Mouse (Mus musculus): ENCODE data around the gene Il16. TPM values are rescaled to one million over a fixed set of nuclear protein-coding genes. Genes with fewer than 3 reads are reported as not detected.

Gene Il16
- polyA plus RNA-seq, 2 experiments, result 5.8 to 6.6 TPM

DNA sequence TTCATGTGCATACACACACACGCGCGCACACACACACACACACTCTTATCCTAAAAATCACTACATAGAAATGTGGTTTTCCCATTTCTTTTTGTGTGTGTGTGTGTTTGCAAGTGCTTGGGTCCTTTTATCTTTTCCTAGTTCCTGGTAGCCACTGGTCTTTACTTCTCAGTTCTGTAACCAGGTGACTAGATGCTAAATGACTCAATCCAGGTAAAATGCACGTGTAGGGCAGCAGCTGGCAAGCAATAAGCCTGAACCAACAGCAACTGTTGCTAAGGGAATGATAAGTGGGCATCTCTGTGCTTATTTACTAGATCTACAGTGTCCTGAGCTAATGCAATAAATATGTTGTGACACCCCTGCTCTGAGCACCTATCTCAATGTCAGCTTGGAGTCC lies 118.2 kb downstream of the Il16 start:
- Histone ChIP-seq H3K36me3 (ENCODE audit: control insufficient read depth, insufficient read depth, low read length) (no peaks in the 10 kb centered on the region), H3K4me2 (replicated peaks; ENCODE audit: low read depth, low read length, severe bottlenecking) (no peak overlapping the region), H3K27ac (replicated peaks; ENCODE audit: low read depth, low read length) (no peak overlapping the region), H3K9me3 (ENCODE audit: control insufficient read depth, low read length) (no peaks in the 10 kb centered on the region), H3K27me3 (ENCODE audit: control insufficient read depth, insufficient read depth, low read length) (no peaks in the 10 kb centered on the region), H3K4me1 (ENCODE audit: control insufficient read depth, insufficient read depth, low read length) (peaks cover 5% of the 10 kb centered on the region), H3K4me3 (replicated peaks; ENCODE audit: low read length) (no peak overlapping the region), H3K9ac (ENCODE audit: low read depth, low read length, severe bottlenecking) (no peak overlapping the region)
- no peak for TF ChIP-seq POLR2A (IDR thresholded peaks at IDR 0.05; ENCODE audit: borderline replicate concordance, extremely low read depth, insufficient read depth, insufficient read length)
- WGBS, result 83% methylated on average over 4 of the region's 4 CpGs
- no peak for DNase-seq (ENCODE audit: low spot score)
- ATAC-seq (ENCODE audit: low FRiP score, low read depth), result no peak

DNA sequence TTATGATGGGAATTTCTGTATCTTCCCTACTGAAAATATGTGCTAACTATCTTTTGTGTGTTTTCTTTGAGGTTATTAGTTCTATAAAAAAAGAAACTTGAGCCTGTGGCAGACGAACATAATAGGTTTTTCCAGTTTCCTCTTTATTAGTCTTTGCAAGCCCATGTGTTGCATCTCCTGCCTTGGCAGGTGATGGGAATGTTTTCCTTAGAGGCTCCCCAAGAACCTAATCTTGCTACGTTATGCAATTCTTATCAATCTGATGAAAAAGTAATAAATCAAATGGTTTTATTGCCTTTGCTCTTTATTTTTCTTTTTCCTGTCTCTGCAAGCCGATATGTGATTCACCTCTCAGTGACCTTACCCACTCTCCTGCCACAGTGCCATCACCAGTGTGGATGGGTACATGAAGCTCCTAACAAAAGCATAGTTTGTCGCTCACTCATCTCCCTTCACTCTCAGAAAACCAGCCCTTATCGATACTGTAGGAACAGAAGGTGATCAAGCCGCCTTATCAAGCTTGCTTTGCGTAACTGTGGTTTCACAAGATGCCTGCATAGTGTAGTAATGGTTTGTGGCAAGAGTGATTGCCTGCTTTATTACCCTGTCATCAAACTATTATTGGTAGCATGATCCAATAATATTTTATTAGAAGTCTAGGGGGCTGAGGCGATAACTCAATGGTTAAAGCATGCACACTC lies 118.8 kb downstream of the Il16 start:
- Histone ChIP-seq H3K27me3 (ENCODE audit: control insufficient read depth, insufficient read depth, low read length) (no peaks in the 10 kb centered on the region), H3K4me1 (ENCODE audit: control insufficient read depth, insufficient read depth, low read length) (peaks cover 5% of the 10 kb centered on the region; the same call in 1 of the 2 replicates), H3K36me3 (ENCODE audit: control insufficient read depth, insufficient read depth, low read length) (no peaks in the 10 kb centered on the region), H3K9ac (ENCODE audit: low read depth, low read length, severe bottlenecking) (no peak overlapping the region), H3K4me3 (replicated peaks; ENCODE audit: low read length) (no peak overlapping the region), H3K27ac (replicated peaks; ENCODE audit: low read depth, low read length) (no peak overlapping the region), H3K9me3 (ENCODE audit: control insufficient read depth, low read length) (no peaks in the 10 kb centered on the region), H3K4me2 (replicated peaks; ENCODE audit: low read depth, low read length, severe bottlenecking) (no peak overlapping the region)
- no peak for ATAC-seq (ENCODE audit: low FRiP score, low read depth)
- DNase-seq (ENCODE audit: low spot score), result peak; percentile 35
- WGBS, result 51% methylated on average over 8 of the region's 8 CpGs
- TF ChIP-seq POLR2A (IDR thresholded peaks at IDR 0.05; ENCODE audit: borderline replicate concordance, extremely low read depth, insufficient read depth, insufficient read length), result no peak

DNA sequence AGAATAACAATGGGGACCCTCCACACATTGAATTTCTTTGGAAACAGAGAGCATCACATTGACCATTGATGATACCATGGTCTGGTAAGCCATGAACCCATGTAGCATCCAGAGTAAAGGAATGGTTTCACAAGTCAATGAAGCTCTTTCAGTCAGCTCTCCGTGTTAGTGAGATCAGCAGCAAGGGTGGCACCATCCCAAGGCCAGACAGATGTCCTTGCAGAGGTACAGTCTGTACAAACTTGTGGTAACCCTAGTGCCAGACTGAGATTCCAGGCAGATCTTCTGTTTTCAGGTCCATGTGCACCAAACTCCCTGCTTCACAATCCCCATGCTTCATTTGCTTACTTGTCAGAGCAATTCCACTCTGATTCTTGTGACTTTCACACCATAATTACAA lies 121.5 kb downstream of the Il16 start:
- H3K9me3 ChIP-seq (ENCODE audit: control insufficient read depth, low read length), result no peaks in the 10 kb centered on the region
- no peak overlapping the region for H3K4me2 ChIP-seq (replicated peaks; ENCODE audit: low read depth, low read length, severe bottlenecking)
- no peak for TF ChIP-seq POLR2A (IDR thresholded peaks at IDR 0.05; ENCODE audit: borderline replicate concordance, extremely low read depth, insufficient read depth, insufficient read length)
- 83% methylated on average over 1 of the region's 1 CpGs for WGBS
- H3K9ac ChIP-seq (ENCODE audit: low read depth, low read length, severe bottlenecking), result no peak overlapping the region
- no peak for DNase-seq (ENCODE audit: low spot score)
- H3K27me3 ChIP-seq (ENCODE audit: control insufficient read depth, insufficient read depth, low read length), result no peaks in the 10 kb centered on the region
- no peaks in the 10 kb centered on the region for H3K4me1 ChIP-seq (ENCODE audit: control insufficient read depth, insufficient read depth, low read length)
- ATAC-seq (ENCODE audit: low FRiP score, low read depth), result no peak
- no peaks in the 10 kb centered on the region for H3K36me3 ChIP-seq (ENCODE audit: control insufficient read depth, insufficient read depth, low read length)
- no peak overlapping the region for H3K27ac ChIP-seq (replicated peaks; ENCODE audit: low read depth, low read length)
- H3K4me3 ChIP-seq (replicated peaks; ENCODE audit: low read length), result no peak overlapping the region

- TF ChIP-seq POLR2A (IDR thresholded peaks at IDR 0.05; ENCODE audit: borderline replicate concordance, extremely low read depth, insufficient read depth, insufficient read length), result no peak
- no peaks in the 10 kb centered on the region for H3K9me3 ChIP-seq (ENCODE audit: control insufficient read depth, low read length)
- DNase-seq (ENCODE audit: low spot score), result no peak
- H3K4me2 ChIP-seq (replicated peaks; ENCODE audit: low read depth, low read length, severe bottlenecking), result no peak overlapping the region
- H3K4me1 ChIP-seq (ENCODE audit: control insufficient read depth, insufficient read depth, low read length), result no peaks in the 10 kb centered on the region
- no peak overlapping the region for H3K4me3 ChIP-seq (replicated peaks; ENCODE audit: low read length)
- no peak for ATAC-seq (ENCODE audit: low FRiP score, low read depth)
- 97% methylated on average over 6 of the region's 6 CpGs for WGBS
- no peak overlapping the region for H3K9ac ChIP-seq (ENCODE audit: low read depth, low read length, severe bottlenecking)
- H3K27ac ChIP-seq (replicated peaks; ENCODE audit: low read depth, low read length), result no peak overlapping the region
- no peaks in the 10 kb centered on the region for H3K27me3 ChIP-seq (ENCODE audit: control insufficient read depth, insufficient read depth, low read length)
- no peaks in the 10 kb centered on the region for H3K36me3 ChIP-seq (ENCODE audit: control insufficient read depth, insufficient read depth, low read length)
Measured at GRCm38 (mm10) chr7:83622582-83622981, 122.9 kb downstream of the Il16 start.

- Histone ChIP-seq H3K27me3 (ENCODE audit: control insufficient read depth, insufficient read depth, low read length) (no peaks in the 10 kb centered on the region), H3K4me2 (replicated peaks; ENCODE audit: low read depth, low read length, severe bottlenecking) (no peak overlapping the region), H3K27ac (replicated peaks; ENCODE audit: low read depth, low read length) (no peak overlapping the region), H3K9me3 (ENCODE audit: control insufficient read depth, low read length) (no peaks in the 10 kb centered on the region), H3K4me1 (ENCODE audit: control insufficient read depth, insufficient read depth, low read length) (peaks cover 4% of the 10 kb centered on the region), H3K4me3 (replicated peaks; ENCODE audit: low read length) (no peak overlapping the region), H3K9ac (ENCODE audit: low read depth, low read length, severe bottlenecking) (no peak overlapping the region), H3K36me3 (ENCODE audit: control insufficient read depth, insufficient read depth, low read length) (no peaks in the 10 kb centered on the region)
- 93% methylated on average over 1 of the region's 1 CpGs for WGBS
- ATAC-seq (ENCODE audit: low FRiP score, low read depth) (no peak), DNase-seq (ENCODE audit: low spot score) (no peak)
- TF ChIP-seq POLR2A (IDR thresholded peaks at IDR 0.05; ENCODE audit: borderline replicate concordance, extremely low read depth, insufficient read depth, insufficient read length), result no peak
Measured at GRCm38 (mm10) chr7:83618709-83619108, 126.8 kb downstream of the Il16 start.

Measured in limb, embryonic 14.5 days (tissue).